Mouse (Mus musculus) hematopoietic stem cell, adult 5-6 weeks (primary cell): Measurements from ENCODE around the gene Armh3. TPM values are rescaled to one million over a fixed set of nuclear protein-coding genes. Genes with fewer than 3 reads are reported as not detected.

ENCODE experiments used
- ATAC-seq, 2 experiments: fragments of 125-278 bp in 1 of 2; replicated peaks in 1 of 2; 2 replicates each; pipeline ENCODE4 v1.8.0; 2016 to 2017; ENCODE audit warnings: inconsistent platforms in 2 of 2, mild to moderate bottlenecking in 2 of 2, moderate number of reproducible peaks in 2 of 2, low read depth in 1 of 2, moderate TSS enrichment in 1 of 2; ENCODE audit not compliant: low FRiP score in 2 of 2, poor library complexity in 2 of 2, severe bottlenecking in 2 of 2, insufficient read depth in 1 of 2, low TSS enrichment in 1 of 2
- total RNA-seq: library from RNA; stranded (forward); fragments of 172-1452, 232-1000 nt; gene quantifications from 2 replicates; pipeline ENCODE4 v1.2.3, GENCODE M21; 2017

The Armh3 gene
- total RNA-seq, 1 experiment from 2014 or later: 10.6 TPM

DNA sequence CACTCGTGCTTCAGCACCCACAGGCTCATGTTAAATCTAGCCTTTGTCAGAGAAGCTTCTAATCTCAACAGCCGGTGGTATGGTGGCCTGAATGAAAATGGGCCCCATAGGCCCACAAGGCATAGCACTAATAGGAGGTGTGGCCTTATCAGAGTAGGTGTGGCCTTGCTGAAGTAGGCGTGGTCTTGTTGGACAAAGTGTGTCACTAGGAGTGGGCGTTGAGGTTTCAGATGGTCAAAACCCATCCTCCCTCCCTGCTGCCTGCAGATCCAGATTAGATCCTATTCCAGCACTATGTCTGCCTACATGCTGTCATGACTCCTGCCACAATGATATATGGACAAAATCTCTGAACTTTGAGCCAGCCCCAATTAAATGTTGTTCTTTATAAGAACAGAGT lies 54.5 kb downstream of the Armh3 start:
- ATAC-seq: no peak

DNA sequence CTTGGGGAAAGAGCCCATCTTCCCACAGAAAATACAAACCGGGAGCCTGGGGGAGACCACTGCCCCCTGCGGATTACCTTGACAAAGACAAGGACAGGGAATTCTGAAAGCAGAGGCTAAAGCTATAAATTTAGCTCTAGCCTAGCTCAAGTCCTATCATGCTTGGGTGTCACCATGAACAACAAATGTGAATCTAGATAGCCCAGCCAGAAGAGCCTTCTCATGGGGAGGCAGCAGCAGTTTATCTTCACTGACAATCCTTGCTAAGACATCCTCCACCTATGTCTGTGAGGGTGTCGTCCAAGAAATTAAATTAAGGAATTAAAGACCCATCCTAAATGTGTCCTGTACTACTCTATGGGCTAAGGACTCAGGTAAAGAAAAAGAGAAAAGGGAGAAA lies 60.2 kb downstream of the Armh3 start:
- ATAC-seq: no peak

DNA sequence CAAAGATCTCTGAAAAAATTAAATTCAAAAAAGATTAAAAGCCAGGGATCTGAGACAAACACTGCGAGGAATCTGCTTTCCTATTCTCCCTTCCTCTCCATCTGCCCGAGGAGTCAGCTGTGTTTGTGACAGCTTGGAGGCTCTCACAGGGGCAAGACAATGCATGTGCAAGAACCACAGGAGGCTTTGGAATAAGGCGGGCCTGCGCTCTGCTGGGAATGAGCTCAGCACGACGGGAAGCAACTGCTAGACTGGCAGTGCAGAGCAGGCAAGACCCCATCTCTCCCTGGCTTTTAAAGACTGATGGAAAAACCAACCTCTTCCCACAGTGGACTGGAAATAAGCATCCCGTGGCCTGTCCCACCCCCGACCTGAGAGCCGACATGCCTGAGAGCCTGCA lies 60.8 kb downstream of the Armh3 start:
- ATAC-seq: no peak

DNA sequence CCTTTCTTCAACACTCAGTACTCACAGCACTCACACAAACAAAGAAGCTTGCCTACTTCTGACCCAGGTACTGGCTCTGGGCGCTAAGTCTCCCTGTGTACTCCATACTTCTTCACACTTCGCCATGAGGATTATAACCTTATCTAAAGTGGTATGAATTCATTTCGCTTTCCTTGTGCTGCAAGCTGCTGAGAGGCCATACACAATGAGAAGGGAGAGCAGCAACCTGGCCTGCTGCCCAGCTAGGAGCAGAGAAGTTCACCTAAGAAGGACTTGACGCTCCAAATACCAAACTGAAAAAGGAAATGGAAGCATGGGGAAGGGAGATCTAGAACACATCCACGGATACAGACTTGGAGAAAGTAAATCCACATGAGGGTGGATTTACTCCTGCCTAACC lies 71.1 kb downstream of the Armh3 start:
- ATAC-seq: no peak

DNA sequence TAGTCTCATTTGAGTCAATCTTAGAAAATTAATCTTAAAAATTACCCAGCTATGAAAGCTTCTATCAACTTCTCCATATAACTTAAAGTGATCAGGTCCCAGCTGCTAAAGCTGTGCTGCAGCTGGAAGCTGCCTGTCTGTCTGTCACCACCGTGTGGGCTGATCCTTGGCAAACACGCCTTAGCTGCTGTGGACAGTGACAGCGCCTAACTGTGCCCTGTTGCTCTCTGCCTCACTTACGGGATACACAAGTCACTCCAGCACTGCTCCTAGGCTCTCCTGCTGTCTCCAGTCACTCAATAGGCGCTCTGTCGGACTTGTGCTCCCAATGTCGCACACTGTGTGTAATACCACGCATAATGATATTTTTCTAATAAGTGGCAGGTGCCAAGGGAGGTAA lies 71.9 kb downstream of the Armh3 start:
- ATAC-seq: no peak

DNA sequence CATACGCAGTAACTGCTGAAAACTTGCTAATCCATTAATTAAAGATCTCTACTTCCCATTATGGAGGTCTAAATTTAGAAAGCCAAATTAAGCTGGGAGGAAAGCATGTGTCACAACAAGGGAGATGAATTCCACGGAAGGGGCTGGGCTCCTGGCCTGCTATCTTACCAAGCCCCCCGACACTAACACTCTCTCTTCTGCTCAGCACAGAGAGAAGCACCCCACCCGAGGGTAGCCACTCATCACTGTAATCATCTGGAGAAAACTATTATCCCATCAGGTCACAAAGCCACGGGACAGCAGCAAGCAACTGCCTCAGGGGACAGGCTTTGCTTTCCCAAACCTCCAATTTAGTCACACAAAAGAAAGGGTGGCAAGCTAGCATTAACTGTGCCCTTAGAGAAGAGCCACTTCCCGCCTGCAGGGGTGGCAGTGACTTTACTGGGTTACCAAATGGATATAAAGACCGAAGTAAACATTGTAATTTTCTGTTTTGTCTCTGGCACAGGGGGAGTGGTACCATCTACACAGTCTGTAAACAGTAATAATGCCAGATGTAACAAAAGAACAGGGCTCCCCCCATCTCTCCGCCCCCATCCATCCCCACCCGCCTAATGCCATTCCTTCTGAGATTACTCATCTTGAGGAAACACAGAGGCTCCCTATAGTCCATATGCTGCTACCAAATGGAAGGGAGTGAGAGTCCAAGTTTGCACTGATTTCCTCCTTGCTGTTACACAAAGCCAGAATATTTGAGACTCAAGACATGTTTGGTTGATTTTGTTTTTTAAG lies 77.8 kb downstream of the Armh3 start:
- ATAC-seq: no peak

DNA sequence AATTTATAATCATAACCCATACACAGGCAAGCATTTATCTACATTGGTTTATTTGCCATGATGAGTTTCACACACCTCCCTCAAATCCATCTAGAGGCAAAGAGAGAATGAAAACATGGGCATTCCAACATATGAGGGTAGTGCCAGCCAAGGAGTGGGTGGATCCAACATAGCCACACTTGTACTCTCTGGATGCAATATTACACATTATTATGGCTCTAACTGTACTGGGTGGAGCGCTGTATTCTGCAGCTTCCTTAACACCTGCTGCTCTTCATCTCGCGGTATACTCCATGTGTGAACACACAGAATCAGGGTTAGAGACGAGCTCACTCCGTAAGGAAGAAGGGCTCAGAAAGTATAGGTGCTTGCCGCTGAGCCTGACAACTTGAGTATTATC lies 79.9 kb downstream of the Armh3 start:
- ATAC-seq: no peak

DNA sequence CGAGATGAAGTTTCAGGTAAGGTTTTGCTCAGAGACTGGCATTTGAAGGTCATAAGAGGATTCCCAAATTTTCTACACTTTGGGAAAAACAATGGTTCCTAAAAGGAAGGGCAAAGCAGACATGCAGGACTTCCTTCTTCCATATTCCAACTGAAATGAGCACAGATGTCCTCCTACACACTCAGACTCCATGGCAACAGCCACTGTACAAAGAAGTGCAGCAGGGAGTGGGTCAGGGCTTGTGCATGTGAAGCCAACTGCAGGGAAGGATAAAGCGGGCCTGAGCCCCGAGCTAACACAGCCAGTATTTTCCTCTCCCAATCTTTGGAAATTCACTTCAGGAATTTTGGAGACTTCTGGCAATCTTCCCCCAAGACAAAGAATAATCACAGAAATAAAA lies 80.4 kb downstream of the Armh3 start:
- no peak for ATAC-seq

DNA sequence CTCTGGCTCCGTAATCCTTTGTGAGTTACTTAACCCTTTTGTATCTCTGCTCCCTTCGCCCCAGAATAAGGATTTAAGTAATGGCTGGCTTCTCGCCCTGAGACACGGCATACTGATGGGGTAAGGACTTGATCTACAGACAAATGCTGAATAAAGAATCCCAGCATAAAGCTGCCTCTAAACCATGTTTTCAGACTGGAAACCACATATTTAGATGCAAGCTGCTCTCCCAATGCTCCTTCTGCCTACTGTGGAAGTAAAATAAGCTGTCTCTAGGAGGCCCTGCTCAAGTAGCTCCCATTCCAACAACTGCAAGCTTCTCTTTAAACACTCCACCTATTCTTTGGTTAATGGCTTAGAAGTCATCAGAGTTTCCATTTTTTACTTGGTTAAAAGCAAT lies 81.8 kb downstream of the Armh3 start:
- ATAC-seq: no peak

DNA sequence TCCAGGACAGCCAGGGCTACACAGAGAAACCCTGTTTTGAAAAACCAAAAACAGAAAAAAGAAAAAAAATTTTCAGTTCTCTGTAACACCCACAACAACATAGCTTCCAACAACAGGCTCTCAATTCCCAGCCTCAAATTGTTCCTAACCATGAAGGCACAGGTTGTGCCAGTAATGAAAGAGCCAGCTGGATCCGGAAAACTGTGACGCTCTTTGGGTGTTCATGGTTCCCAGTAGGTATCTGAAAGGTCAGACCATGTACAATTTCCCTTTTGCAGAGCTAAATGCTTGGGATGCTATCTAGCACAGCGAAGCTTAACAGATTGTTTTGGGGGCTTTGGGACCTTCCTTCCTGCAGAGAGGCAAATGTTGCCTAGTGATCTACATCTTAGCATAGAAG lies 82.3 kb downstream of the Armh3 start:
- no peak for ATAC-seq

DNA sequence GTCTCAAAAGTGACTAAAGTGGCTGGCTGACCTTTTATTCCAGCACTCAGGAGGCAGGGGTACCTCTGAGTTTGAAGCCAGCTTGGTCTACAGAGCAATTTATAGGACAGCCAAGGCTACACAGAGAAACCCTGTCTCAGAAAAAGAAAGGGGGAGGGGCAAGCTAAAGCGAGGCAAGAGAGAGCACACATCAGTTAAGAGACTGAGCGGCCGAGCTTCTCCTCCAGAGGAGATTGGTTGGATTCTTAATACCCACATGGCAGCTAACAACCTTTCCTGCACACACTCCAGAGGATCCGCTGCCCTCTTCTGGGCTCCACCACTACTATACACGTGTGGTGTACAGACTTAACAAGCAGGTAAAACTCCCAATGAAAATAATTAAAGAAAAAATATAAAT lies 85.3 kb downstream of the Armh3 start:
- ATAC-seq: no peak

DNA sequence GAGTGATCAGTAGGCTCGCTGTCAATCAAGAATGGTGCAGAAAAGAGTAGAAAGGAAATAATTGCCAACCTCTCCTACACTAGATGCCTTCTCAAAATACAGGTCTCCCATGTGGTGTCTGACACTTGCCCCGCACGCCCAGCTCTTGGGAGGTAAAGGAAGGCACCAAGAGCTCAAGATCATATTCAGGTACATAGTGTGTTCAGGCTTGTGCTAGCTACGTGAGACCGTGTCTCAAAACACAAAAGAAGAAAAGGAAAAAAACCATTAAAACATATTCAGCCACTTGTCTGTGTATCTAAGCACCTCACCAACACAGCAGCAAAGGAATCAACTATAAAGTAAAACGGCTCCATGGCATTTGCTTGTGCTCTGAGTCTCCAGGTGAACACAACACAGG lies 85.9 kb downstream of the Armh3 start:
- no peak for ATAC-seq

DNA sequence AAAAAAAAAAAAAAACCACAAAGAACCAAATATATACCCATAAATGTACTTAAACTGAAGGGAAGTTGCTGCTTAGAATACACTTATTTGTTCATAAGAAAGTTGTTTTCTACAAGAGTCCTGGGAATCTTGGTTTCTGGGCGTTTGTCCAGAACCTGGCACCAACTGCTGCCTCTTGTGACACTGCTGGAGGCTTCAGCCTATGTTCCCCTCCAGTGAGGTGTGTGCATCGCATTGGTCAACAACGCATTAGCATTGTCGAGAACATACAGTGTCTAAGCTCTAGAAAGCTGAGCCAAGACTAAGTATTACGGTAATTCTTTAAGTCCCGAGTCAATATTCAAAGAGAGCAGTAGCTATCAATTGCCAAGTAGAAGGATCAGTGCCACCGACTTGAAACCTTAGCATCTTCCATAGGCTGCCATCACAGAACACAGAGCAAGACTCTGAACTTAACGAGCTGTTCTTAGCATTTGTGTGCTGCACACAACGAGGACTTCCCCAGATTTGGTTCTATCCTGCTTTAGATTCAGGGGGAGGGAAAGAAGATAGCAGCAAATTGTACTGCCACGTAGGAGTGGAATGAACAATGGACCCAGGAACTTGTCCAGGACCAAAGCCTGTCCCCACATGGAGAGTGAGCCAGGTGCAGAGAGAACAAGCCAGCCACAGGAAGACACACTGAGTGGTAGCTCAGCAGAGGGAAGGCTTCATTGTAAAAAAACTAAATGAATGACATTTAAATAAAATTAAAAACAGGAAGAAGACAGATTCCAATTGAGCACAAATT lies 86.9 kb downstream of the Armh3 start:
- no peak for ATAC-seq

DNA sequence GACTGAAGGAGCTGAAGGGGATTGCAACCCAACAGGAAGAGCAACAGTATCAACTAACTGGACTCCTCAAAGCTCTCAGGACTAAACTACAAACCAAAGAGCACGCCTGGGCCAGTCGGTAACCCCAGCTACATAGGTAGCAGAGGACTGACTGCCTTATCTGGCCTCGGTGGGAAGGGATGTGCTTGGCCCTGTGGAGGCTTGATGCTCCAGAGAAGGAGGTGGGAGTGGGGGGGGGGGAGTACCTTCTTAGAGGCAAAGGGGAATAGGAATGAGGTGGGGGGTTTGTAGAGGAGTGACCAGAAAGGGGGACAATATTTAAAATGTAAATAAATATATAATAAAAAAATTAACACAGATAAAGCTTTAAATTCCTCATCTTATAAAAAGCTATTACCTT lies 90.0 kb downstream of the Armh3 start:
- no peak for ATAC-seq

DNA sequence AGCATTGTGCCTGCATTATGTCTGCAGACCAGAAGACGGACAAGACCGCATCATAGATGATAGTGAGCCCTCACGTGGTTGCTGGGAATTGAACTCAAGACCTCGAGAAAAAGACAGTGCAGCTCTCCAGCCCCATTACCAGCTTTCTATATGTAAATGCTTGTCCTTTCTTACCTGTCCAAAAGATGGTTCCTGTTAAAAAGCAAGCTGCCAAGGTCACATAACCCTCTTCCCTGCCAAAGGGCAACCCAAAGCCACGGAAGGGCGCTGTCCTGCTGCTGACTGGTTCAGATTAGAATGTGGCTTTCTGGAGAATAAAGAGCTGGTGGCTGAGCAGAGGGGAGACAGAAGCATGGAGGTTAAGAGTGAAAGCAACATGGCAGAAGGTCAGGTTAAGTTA lies 90.9 kb downstream of the Armh3 start:
- ATAC-seq: no peak

DNA sequence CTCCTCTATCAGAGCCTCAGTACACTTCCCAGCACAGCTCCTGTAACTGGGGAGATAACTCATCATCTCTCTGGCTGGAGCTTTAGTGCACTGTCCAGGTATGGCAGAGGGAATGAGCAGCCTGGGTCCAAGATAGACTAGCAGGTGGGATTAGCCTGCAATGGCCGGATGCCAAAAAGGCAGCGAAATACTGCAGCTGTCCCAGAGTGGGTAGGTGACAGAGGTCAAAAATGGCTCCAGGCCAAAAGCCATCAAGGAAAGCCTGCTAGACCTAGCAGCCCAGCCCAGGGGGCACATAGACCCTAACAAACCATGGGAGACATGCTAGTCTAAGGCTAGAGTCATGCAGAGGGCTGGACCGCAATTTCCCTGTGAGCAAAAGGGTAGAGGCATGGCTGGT lies 94.4 kb downstream of the Armh3 start:
- no peak for ATAC-seq

DNA sequence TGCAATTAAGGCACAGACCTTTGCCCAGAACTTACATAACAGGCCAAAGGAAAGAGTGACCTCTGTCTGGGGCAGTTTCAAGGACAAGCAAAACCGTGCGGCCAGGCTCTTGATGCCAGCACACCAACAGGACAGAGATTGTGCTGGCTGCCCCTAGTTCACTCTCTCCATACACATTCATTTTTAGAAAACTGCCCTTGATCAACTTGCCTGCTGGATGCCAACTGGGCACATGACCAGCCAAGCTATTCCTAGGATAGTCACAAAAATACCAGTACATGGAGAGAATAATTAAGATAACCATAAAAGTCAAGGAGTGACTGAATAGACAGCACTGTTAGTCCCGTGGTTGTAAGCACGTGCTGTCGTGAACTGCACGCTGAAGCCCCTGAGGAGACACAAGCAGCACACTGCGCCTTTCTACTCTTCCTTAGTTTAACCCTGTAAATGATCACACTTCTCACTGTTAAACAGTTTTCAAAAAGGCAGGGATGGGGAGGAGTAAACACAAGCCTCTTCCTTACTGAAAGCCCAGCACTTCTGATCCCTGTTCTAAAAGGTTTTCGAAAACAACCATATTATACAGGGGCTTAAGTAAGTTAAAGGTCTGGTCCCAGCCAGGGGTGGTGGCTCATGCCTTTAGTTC lies 95.8 kb downstream of the Armh3 start:
- no peak for ATAC-seq

DNA sequence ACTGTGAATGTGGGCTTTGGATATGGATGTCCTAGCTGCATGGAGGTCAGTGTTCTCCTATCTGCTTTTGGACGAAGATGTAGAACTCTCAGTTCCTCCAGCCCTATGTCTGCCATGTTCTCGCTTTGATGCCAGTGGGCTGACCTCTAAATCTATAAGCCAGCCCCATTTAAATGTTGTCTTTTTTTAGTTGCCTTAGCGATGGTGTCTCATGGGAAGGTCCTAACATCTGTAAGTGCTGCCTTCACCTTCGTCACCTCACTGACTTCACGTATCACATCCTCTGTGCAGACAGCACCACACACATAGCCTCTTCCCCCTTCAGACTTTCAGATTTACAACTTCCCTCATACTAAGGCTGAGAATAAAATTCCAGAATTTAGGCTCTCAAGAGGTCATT lies 97.5 kb downstream of the Armh3 start:
- no peak for ATAC-seq
